Mouse (Mus musculus) embryo, embryonic 11.5 days (tissue): ENCODE data around the gene Stk39.

ENCODE experiments used
- DNase-seq: peaks from one replicate; pipeline ENCODE4 v3.0.0-alpha.2; 2012; ENCODE audit warnings: low read depth, low spot score

The Stk39 gene

DNA sequence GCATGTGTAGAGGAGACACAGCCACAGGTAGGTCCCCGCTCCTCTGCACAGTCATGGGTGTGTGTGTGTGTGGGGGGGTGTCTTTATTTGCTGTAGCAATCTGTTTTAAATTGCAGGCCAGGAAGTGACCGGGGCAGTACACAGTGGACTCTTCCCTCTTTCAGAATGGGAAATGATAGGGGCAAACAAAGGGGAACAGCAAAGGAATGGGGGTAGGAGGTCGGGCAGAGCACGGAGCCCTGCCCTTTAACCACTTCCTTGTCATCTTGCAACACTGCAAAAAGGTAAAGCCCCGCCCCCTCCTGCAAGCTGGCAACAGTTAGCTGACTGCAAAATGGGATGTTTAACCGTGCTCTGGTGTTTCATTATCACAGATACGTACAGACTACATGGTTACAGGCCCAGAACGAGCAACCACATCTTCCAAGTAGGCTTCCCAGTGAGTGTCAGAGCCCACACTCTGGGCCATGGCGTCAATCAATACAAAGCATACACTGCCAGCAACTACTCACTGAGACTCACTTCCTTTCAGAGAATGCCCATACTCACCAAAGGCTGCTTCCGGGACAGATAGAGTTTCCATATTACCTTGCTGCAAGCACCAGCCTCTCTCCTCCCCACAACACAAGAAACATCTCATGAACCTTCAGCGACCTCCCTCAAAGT lies 89.5 kb downstream of the Stk39 start:
- no peak for DNase-seq

DNA sequence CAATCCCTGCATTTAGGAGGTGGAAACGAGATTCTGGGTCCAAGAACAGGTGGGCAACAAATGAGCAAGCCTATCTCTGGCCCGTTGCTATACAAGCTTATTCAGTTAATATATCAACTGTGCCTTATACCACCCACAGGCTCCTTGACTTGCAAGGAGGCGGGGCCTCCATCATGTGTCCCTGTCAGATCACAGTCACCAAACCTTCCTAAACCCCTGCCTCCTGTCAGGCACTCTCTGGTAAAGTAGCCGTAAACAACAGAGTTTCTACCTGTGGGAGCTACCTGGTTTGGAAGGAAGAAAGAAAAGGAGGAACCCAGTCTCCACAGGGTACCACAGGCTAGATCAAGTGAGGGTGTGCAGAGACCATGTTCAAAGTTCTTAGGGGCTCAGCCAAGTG lies 90.2 kb downstream of the Stk39 start:
- no peak for DNase-seq

DNA sequence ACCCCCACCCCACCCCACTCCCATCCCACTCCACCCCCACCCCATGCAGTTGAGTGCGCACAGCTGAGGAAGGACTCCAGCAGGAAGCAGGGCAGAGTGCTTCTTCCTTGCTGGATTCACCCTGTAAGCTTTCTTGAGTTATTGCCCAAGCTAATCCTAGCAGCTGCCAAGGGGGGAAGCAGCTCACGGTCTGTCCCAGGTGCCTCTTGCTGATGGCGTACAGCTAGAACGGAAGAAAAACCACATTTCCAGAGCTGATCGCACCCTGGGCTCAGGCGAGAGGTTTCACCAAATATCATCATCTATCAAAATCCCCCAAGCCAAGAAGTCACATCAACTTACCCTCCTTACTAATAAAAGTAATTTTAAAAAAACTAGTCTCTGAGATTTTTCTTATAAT lies 90.9 kb downstream of the Stk39 start:
- DNase-seq: no peak

DNA sequence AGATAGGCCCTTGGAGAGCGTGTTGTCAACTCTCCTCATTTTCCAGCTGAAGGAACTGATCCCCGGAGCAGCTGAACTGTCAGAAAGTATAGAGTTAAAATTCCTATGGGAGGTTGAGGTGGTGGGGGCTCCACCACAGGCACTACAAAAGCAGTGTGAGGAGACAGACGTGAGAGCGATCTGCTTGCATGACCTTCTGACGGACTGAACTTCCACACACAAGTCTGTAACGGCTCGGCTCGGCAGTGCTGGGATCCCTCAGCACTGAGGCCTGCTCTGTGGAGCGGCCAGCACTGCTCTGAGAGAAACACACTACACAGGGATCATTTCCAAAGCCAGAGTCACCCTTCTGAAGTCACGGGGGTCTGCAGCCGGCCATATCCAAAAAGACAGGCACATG lies 92.4 kb downstream of the Stk39 start:
- no peak for DNase-seq

DNA sequence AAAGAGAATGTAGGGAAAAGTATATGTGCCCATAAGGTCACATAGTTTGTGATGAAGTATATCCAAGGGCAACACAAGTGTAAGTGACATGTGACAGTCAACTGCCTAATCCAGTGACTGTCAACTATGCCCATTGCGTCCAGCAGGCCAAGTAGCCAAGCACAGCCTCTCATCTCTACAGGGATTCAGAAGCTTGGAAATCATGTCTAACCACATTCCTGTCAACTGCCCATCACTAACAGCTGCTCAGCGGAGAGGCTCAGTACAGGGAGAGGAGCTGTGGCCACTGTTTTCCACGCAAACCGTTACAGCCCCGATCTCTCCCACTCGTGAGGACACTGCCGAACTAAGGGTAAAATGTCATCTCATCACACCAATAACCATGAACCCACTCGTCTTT lies 93.7 kb downstream of the Stk39 start:
- DNase-seq: no peak

DNA sequence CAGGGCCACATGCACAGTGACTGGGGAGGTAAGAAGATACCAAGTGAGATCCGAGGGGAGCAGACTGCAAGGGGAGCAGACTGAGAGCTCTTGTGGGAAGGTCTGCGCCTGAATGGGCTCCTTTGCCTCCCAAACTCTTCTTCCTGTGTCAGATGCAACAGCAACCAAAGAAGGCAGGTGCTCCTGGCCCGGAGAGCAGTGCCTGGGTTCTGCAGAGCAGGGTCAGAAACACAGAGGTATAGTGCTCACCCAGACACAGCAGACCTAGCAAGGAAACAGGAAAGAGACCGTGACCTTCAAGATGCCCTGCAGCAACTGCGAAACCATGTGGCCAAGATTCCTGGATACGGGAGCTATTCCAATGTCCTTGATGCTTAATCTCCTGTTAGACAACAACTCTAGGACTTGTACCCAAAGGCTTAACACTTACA lies 94.8 kb downstream of the Stk39 start:
- no peak for DNase-seq

DNA sequence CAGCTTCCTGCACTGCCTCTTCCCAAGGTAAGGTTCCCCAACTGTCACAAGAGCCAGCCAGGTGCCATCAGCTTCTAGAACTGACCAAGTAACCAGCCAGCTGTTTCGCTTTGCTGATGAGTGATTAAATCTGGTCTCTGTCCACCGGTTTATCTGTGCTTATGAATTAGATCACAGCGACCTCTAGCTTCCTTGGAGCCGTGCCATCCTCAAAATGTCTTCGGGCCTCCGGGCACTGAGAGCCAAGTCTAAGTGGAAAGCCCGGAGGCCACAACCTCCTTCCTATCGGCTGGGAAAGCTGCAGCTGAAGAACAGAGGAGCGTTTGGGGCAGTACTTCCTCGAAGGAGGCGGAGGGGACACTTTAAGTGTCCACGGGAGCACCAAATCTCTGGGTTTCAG lies 95.4 kb downstream of the Stk39 start:
- DNase-seq: no peak

DNA sequence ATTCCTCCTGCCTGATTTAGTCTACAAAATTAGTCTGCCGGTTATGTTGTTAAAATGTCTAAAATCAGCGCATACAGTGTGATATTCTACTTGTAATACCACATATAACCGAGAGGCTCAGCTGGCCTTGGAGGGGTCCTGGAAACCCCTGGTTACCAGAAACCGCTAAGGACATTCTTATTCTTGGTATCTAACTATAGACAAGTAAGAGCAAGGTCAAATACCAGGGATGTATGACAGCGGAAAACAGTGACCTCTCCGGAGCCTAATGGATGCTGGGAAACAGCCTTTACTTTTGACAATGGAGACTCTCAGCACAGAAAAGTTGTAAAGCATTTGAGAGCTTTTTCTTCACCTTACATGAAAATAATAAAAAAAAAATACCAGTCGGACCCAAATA lies 97.9 kb downstream of the Stk39 start:
- no peak for DNase-seq

DNA sequence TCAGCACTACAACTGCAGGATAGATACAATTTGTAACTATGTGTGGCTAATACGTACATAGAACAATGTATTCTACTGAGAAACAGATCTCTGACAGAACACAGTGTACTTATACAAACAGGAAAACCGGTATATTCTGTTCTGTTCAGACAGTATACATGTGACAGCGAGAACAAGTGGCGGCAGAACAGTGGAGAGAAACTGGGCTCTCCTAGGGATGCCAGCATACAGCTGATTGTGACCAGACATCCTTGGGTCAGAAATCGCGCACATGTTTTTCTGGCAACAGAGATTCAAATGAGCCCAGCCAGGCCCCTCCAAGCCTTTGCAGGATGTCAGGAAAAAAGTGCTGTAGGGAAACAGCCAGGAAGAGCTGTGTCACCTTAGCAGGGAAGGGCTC lies 100.2 kb downstream of the Stk39 start:
- DNase-seq: no peak

DNA sequence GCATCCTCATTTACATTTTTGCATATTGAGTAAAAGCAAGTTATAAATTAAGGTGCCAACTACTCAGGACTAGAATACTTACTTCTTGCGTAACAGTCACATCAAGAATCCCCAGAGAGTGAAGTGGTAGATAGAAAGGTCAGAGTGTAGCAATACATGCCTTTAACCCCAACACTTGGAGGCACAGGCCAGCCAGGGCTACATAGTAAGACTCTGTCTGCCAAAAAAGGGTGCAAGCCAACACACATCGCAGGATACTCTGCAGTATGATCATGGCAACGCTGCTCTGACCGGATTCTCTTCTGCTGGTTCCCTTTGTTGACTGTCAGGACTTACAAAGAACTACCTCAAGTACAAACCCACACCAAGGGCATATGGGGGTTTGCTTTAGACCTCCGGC lies 101.7 kb downstream of the Stk39 start:
- DNase-seq: no peak

DNA sequence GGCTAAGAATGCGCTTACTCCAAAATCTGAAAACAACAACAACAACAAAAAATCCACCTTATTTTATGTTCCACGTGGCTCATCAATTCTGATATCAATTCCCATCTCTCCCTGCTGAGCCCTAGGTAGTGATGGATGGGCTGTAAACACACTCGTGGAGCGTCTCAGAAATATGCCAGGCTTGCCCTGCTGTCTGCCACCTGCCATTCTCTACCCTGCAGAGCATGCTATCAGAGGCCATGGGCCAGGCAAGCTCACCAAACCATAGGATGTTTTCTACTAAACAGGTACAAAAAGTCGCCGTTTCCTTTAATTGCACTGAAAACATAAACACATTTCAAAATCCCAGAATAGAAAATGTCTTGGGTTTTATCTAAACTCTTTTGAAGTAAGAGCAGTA lies 103.0 kb downstream of the Stk39 start:
- DNase-seq: no peak

DNA sequence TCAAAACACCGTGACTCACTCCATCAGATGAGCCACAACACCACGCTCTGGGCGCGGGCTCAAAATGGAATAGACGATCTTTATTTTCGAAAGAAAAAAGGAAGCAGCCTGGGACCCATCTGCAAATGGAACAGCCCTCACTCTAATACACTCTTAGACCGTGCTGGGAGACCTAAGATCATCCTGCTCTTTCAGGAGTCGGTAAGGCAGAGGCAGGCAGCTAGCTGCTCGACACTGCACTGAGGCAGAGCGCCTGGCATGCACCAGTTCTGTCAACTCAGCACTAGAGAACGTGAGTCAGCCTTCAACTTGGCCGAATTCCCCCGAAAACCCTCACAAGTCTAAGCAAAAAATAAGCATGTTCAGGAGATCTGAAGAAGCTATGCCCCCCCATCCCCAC lies 104.1 kb downstream of the Stk39 start:
- no peak for DNase-seq

DNA sequence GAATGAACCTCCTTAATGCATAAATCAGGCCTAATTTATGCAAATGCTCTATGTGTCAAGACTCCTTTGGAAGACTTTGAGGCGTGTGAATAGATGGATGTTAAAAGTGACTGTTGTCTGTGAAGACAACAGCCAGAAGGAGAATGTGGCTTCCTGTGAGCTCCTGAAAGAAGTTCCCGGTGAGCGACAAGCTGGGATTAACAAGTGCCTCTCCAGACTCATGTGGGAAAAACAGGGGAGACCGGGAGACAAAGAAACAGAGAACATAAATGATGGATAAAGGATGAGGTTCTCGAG lies 105.2 kb downstream of the Stk39 start:
- DNase-seq: no peak

DNA sequence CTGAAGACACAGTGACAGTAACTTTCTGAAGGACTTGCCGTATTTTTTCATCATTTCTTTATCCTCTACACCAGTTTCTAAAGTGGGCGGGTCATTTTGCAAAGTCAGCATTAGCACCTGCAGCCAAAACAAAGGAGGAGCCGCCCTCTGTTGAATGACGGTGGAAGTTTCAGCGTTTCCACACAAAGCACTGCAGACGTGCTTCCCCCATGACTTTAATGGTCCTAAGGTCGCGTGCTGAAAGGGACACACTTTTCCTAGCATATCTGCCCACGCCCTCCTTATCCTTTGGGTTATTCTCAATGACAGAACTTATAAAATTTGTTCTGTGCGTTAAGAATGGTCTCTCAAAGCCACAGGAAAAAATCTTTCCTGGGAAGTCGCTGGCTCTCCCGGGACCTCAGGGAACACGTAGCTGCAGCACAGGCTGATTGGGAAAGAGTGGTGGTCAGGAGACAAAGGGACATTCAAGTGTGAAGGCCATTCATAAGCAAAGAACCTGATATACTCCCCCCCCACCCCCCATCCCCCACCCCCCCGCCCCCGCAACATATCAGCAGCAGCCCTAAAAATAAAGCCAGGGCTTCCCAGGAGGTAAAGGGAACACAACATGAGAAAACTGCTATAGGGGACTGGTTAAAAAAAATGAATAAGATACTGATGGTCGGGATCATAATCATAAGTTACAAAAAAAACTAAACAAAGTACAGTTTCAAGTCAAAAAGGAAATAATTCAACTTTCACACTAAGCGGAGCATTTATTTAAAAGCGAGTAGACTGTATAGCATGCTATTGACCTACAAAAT lies 105.8 kb downstream of the Stk39 start:
- DNase-seq: no peak

DNA sequence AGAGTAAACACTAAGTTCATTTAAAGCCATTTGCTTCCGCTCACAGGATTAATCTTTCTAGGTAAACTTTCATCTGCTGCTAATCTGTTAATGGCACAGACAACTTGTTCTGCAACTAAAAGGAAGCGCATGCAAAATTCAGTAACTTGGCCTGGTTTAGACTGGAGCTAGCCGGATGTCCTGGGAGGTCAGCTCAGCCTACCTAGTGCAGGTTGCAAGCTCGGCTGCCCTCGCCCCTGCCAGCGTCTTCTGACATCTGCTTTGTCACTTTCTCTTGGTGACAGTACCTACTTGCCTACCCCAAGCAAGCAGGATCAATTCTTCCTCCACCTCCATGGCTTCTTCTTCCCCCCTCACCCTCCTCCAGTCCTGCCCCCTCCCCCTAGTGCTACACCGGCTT lies 106.6 kb downstream of the Stk39 start:
- DNase-seq: no peak

DNA sequence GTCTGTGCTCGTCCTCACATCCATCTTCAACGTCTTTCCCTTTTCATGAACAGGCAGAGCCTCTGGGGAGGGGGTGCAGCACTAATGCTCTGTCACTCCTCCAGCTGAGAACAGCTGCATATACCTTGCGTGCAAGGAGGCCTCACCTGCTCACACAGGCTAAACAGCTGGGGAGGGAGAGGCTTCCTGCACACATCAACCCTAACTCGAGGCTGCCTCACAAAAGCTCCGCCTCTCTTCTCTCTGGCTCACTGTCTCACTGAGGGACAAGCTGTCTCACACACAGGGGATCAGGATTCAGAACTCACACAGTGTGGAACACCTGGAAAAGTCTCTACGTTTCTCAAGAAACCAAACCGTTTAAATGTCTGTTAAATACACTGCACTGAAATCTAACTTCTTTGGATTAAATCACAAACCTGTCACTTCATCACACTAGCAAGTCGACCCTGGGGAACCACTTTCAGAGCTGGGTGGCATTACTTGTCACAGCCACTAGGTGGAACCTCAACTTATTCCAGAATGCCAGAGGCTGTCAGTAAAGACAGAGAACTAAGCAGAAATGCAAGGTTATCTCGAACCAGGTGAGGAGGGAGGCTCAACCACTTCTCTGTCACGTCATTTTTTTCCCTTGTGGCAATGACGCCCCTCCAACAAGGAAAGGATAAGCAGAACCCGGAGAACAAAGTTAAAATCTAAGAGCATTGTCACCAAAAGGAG lies 107.7 kb downstream of the Stk39 start:
- DNase-seq: no peak

DNA sequence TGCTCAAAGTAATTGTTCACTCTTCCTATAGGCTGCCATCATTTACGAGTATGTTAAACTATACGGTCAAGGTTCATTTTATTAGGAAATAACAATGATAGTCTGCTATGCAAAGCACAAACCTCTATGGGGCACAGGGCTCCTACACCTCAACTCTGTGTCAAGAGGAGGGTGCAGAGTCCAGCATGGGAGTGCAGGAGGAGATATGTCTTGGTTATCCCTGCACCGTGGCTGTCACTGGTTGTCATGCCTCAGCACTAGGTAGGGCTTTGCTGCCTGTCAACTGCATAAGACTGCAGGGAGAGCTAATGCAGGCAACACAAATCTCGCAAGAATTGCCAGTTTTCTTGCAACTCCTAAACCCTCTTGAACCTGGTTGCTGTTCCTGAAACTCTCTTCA lies 108.9 kb downstream of the Stk39 start:
- DNase-seq: no peak

DNA sequence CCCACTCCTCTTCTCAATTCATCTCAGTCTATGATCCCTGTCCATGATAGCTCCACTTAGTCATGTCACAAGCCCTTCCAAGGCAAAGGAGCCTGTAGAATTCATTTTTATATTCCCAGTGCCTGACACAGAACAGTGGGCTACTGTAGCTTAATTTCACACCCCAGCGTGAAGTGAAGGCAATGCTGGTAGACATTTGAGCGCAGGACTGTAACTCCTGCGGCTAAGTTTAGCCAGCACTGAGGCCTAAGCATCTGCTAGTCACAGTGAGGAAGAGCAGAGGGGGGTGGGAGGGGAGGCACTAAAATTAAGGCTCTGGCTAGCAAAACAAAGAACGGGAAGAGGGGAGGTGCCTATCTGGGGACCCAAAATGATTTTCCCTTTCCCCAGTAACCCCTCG lies 110.4 kb downstream of the Stk39 start:
- no peak for DNase-seq

DNA sequence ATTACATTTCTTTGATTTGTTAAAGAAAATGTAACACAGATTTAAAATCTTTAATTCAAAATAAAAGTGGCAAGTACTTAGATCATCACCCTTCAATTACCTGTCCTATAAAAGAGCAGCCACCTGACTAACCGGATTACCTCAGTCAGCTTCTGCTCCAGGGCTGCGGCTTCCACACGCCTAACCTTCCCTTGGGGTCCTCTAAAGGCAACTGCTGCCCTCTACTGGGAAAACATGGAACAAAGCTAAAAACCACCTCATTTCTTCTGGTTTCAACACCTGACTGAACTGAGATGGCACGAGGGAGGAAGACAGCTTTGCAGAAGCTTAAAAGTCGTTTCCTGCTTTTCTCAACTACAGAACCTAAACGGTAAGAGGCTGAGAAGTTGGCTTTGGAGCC lies 121.4 kb downstream of the Stk39 start:
- peak; percentile 65 for DNase-seq

DNA sequence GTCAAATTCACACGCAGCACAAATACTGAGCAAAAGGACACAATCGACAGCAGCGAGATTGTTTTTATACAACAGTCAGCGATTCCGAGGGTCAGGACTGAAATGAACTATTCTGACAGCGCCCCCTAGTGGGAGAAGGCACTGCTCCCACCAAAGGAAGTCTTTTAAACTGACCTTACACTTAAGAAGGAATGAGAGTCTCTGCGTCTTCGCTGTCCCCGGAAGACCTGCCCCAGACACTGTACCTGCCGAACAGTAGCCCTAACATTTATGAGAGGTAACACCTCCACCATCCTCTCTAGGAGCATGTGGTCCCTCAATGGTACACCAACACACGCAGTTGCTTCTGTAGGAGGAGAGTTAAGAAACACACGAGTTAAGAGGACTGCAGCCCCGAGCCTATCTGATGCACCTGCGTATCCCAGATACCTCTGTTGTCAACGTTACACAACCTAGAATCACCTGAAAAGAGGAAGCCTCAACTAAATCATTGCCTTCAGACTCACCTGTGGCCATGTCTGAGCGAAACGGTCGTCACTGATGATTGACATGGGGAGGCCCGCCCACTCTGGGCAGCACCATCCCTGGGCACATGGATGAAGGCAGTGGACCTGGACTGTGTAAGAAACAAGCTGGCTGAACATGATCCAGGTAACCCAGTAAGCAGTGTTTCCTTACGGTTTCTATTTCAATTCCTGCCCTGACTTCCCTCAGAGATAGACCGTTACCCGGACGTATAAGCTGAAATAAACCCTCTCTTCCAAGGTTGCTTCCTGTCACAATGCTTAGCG lies 122.3 kb downstream of the Stk39 start:
- DNase-seq: peak; percentile 71

DNA sequence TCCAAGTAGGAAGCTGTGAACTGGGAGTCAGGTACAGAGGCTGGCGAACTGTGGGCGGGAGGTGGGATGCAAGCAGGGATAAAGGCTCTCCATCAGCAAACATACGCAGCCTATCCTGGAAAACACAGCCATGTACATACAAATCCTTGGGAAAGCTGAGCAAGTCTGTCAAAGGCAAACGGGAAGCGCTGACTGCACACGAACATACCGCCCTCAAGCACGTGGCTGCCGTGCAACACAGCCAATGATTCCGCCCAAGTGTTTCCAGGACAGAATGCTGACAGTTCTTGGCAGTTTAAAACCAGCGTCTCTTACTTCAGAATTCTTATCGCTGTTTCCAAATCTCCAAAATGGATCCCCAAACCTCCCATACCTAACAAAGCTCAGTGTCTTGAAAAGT lies 123.1 kb downstream of the Stk39 start:
- DNase-seq: no peak

DNA sequence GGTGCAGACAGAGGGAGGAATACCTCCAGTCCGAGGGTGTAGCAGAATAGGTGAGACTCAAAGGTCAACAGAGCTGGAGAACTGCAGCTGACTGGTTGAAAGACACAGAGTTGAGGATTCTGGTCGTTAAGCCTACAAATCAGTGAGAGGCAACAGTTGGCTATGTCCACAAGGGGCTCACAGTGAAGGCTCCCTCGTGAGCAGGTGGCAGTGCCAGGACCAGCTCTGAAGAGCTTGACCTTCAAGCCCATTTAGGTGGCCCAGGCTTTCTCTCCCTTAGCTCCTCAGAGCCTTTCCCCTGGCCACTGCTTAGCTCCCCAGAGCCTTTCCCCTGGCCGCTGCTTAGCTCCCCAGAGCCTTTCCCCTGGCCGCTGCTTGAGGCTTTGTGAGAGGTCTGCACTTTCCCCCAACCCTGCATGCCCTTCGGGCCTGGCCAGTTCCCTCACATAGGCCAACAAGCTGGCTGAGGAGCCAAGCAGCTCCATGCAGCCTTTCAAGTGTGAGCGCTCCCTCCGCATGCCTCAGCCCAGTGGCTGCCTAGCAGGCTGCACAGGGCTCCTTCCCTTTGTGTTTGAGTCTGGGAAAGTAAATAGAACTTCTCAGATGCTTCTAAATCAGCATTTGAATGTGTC lies 125.3 kb downstream of the Stk39 start:
- no peak for DNase-seq
